Mouse (Mus musculus) ES-Bruce4 (cell line): ENCODE results near the gene Arfgef3.

Experiments used
- EP300 ChIP-seq: IDR thresholded peaks from 2 replicates; pipeline ENCODE4 v1.6.1; 2011; ENCODE audit warnings: low read depth, low read length; ENCODE audit not compliant: insufficient read depth
- POLR2A ChIP-seq: IDR thresholded peaks from one replicate; pipeline ENCODE4 v1.8.1; 2011; ENCODE audit warnings: low read length; ENCODE audit not compliant: insufficient read depth

DNA sequence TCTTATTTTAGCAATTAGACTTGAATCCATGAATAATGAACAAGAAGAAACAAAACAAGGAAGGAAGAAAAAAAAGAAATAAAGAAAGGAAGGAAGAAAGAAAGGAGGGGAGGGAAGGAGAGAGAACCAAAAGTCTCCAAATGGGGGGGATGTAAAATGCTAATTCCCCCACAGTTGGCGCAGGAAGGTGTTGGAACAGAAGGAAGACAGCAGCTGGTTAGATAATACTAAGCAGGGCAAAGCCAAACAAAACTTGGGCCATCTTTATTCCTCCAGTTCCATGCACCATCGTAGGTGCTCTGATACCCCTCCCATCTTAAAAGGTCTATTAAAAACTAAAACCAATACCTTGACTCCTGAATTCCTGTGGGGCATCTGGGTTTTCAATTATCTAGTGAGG, 82.8 kb downstream of the Arfgef3 start:
- TF ChIP-seq EP300 (no peak), POLR2A (no peak)
